Comparison of ENCODE assay signal across 9 mouse cellular contexts in the genomic region with DNA sequence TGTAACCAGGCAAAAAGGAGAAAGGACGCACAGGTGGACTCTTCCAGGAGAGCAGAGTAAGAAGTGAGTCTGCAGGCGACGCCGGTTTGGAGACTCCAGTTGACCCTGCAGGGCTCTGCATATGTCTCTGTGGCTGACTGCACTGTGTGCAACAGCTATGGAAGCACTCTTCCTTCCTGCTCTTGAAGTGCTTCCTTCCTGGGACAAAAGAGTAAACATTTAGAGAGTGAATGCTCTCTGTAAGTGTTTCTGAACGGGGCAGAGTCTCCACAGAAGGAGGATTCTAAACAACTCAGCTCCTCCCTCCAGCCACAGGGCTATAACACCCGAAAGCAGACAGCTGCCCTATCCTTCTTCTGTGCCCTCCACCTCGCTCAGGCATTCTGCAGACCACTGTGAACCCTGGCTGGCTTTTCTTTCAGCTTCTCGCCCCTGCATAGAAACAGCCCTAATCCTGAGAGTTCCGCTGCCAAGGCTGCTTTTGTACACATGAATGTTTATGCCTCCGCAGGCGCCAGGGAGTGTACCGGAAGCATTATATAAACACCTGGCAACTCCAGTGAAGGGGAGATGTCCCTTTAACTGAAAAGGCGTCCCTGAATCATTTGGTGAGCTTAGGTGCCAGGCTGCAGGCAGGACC. TPM values are rescaled to one million over a fixed set of nuclear protein-coding genes. Genes with fewer than 3 reads are reported as not detected.
DNase-seq lines count a peak whose midpoint lies in the region; ATAC-seq lines count a peak whose summit lies in the region.
"Had no signal": no experiment of that assay in that cellular context is flagged by ENCODE, and none has a peak within 500 bp of the region (broad histone marks: within the 10 kb centered on the region; RNA-seq: fewer than 3 reads in every experiment).

No protein-coding gene starts in this region.

- 46% methylated on average over 13 of the region's 13 CpGs for WGBS in kidney, embryonic 14.5 days
- 26% methylated on average over 13 of the region's 13 CpGs for WGBS in forebrain, embryonic 16.5 days
- 37% methylated on average over 13 of the region's 13 CpGs for WGBS in limb, embryonic 13.5 days
- 26% methylated on average over 13 of the region's 13 CpGs for WGBS in midbrain, embryonic 16.5 days

- H3K27ac ChIP-seq in kidney, embryonic 14.5 days (ENCODE audit: low read depth, low read length), result no peak overlapping the region
- H3K27ac ChIP-seq in forebrain, embryonic 16.5 days (ENCODE audit: low read length), result 0 out of 2 replicates have a peak overlapping the region, but pooled peaks have one; percentile 1
- no peak overlapping the region for H3K27ac ChIP-seq in limb, embryonic 13.5 days
- H3K27ac ChIP-seq in midbrain, embryonic 16.5 days (ENCODE audit: low read length), result 0 out of 2 replicates have a peak overlapping the region, but pooled peaks have one; percentile 38

- peaks cover 20% of the 10 kb centered on the region; the same call in 1 of the 2 replicates for H3K4me1 ChIP-seq in kidney, embryonic 14.5 days (ENCODE audit: control insufficient read depth, insufficient read depth, low read length)
- H3K4me1 ChIP-seq in forebrain, embryonic 16.5 days (replicated peaks; ENCODE audit: control insufficient read depth, insufficient read depth, low read length), result peaks cover 34% of the 10 kb centered on the region
- H3K4me1 ChIP-seq in limb, embryonic 13.5 days, result peaks cover 16% of the 10 kb centered on the region
- peaks cover 12% of the 10 kb centered on the region for H3K4me1 ChIP-seq in midbrain, embryonic 16.5 days (ENCODE audit: control insufficient read depth, insufficient read depth, low read length)

- DNase-seq in kidney, adult 11 months, result peak; percentile 40
- no peak for DNase-seq in gastrocnemius, adult 18-20 months (ENCODE audit: low spot score)
- DNase-seq in c-Kit-positive CD71-positive TER-119-positive erythroid progenitor cells, embryonic 14.5 days (ENCODE audit: low spot score), result no peak
- DNase-seq in left cerebral cortex, adult 18-20 months (ENCODE audit: low spot score in 2 of 2), result no peak

- H3K27me3 ChIP-seq in kidney, embryonic 14.5 days (ENCODE audit: control insufficient read depth, insufficient read depth, low read length), result no peaks in the 10 kb centered on the region
- no peaks in the 10 kb centered on the region for H3K27me3 ChIP-seq in forebrain, embryonic 16.5 days (replicated peaks; ENCODE audit: control insufficient read depth, insufficient read depth, low read length)
- H3K27me3 ChIP-seq in limb, embryonic 13.5 days, result no peaks in the 10 kb centered on the region
- no peaks in the 10 kb centered on the region for H3K27me3 ChIP-seq in midbrain, embryonic 16.5 days (ENCODE audit: control insufficient read depth, insufficient read depth, low read depth, low read length)
- H3K27me3 ChIP-seq: Patski had no signal

- no peak overlapping the region for H3K9ac ChIP-seq in kidney, embryonic 14.5 days (ENCODE audit: low read depth, low read length)
- no peak overlapping the region for H3K9ac ChIP-seq in forebrain, embryonic 16.5 days (replicated peaks; ENCODE audit: low read depth, low read length)
- no peak overlapping the region for H3K9ac ChIP-seq in limb, embryonic 13.5 days
- 0 out of 2 replicates have a peak overlapping the region, but pooled peaks have one; percentile 28 for H3K9ac ChIP-seq in midbrain, embryonic 16.5 days (ENCODE audit: low read depth, low read length)

- ATAC-seq in kidney, embryonic 14.5 days (ENCODE audit: low FRiP score, low TSS enrichment), result no peak
- ATAC-seq in forebrain, embryonic 16.5 days, result 0 out of 2 replicates have a peak, but pooled peaks have one; percentile 14
- ATAC-seq in limb, embryonic 13.5 days (ENCODE audit: low FRiP score, low read depth), result no peak
- ATAC-seq in midbrain, embryonic 16.5 days, result 0 out of 2 replicates have a peak, but pooled peaks have one; percentile 47
- ATAC-seq: Patski had no signal

- H3K36me3 ChIP-seq in kidney, embryonic 14.5 days (ENCODE audit: control insufficient read depth, insufficient read depth, low read length), result no peaks in the 10 kb centered on the region
- no peaks in the 10 kb centered on the region for H3K36me3 ChIP-seq in forebrain, embryonic 16.5 days (ENCODE audit: control insufficient read depth, insufficient read depth)
- no peaks in the 10 kb centered on the region for H3K36me3 ChIP-seq in limb, embryonic 13.5 days
- no peaks in the 10 kb centered on the region for H3K36me3 ChIP-seq in midbrain, embryonic 16.5 days (ENCODE audit: control insufficient read depth, insufficient read depth, low read length)

- no peak overlapping the region for H3K4me2 ChIP-seq in kidney, embryonic 14.5 days (replicated peaks; ENCODE audit: low read depth, low read length)
- H3K4me2 ChIP-seq in forebrain, embryonic 16.5 days (ENCODE audit: low read length), result peak overlapping the region; percentile 25; the same call in 1 of the 2 replicates
- H3K4me2 ChIP-seq in limb, embryonic 13.5 days (replicated peaks), result peak overlapping the region; percentile 40
- H3K4me2 ChIP-seq in midbrain, embryonic 16.5 days (ENCODE audit: low read length), result peak overlapping the region; percentile 35

- H3K9me3 ChIP-seq in kidney, embryonic 14.5 days (ENCODE audit: control insufficient read depth, low read length), result no peaks in the 10 kb centered on the region
- H3K9me3 ChIP-seq in forebrain, embryonic 16.5 days (ENCODE audit: control insufficient read depth, low read length), result no peaks in the 10 kb centered on the region
- H3K9me3 ChIP-seq in limb, embryonic 13.5 days, result no peaks in the 10 kb centered on the region
- H3K9me3 ChIP-seq in midbrain, embryonic 16.5 days (replicated peaks; ENCODE audit: control insufficient read depth, low read length, poor library complexity, severe bottlenecking), result no peaks in the 10 kb centered on the region

- H3K4me3 ChIP-seq in kidney, embryonic 14.5 days (ENCODE audit: low read length), result no peak overlapping the region
- no peak overlapping the region for H3K4me3 ChIP-seq in forebrain, embryonic 16.5 days (replicated peaks; ENCODE audit: low read length)
- no peak overlapping the region for H3K4me3 ChIP-seq in limb, embryonic 13.5 days
- H3K4me3 ChIP-seq in midbrain, embryonic 16.5 days (ENCODE audit: low read depth, low read length), result no peak overlapping the region

RNA-seq across cellular contexts. Expression of gene Ubash3b, which starts 14.2 kb away (rescaled TPM):
- 9.3 TPM in 2 replicates for polyA plus RNA-seq in kidney, embryonic 14.5 days (2014; fragmentation: Nextera tagmentation; extraction: Ambion mirVana)
- polyA plus RNA-seq in forebrain, embryonic 16.5 days (2015; fragmentation: Nextera tagmentation; extraction: Ambion mirVana), result 14.7 and 15.9 TPM in 2 replicates
- polyA plus RNA-seq in limb, embryonic 13.5 days (2015; fragmentation: Nextera tagmentation; extraction: Ambion mirVana), result 6.2 and 7.3 TPM in 2 replicates
- polyA plus RNA-seq in midbrain, embryonic 16.5 days (2015; fragmentation: Nextera tagmentation; extraction: Ambion mirVana), result 23.2 and 24.2 TPM in 2 replicates
- under 1 TPM; 0.25 to 0.69 TPM for total RNA-seq in gastrocnemius, adult 18-20 months (2021)
- 10 to 100 TPM; 24.7 to 26.0 TPM for total RNA-seq in left cerebral cortex, adult 18-20 months (2021)

Comparison
In these comparisons a context has a peak if more than half of its experiments do, and no peak if none do; other contexts are left out.
1. ATAC-seq: peak in forebrain, embryonic 16.5 days (single experiment) and midbrain, embryonic 16.5 days (single experiment); none in kidney, embryonic 14.5 days (single experiment) and limb, embryonic 13.5 days (single experiment).
2. H3K27ac ChIP-seq: peak in forebrain, embryonic 16.5 days (single experiment) and midbrain, embryonic 16.5 days (single experiment); none in kidney, embryonic 14.5 days (single experiment) and limb, embryonic 13.5 days (single experiment).